Mouse (Mus musculus) testis, adult 2 months (tissue): ENCODE results near the gene Tbxas1. TPM values are rescaled to one million over a fixed set of nuclear protein-coding genes. Genes with fewer than 3 reads are reported as not detected.

ENCODE experiments used
- H3K27ac ChIP-seq: fragments of 200-500 bp; 2 replicates; pipeline ENCODE4 v1.5.1; 2012; ENCODE audit warnings: low read depth, low read length; ENCODE audit not compliant: control insufficient read depth, insufficient read depth
- H3K27me3 ChIP-seq: fragments of 200-500 bp; 2 replicates; pipeline ENCODE4 v1.6.1; 2012; ENCODE audit warnings: mild to moderate bottlenecking, low read length, moderate library complexity; ENCODE audit not compliant: control insufficient read depth, insufficient read depth
- H3K36me3 ChIP-seq: fragments of 200-500 bp; 2 replicates; pipeline ENCODE4 v1.6.1; 2012; ENCODE audit warnings: mild to moderate bottlenecking, low read length; ENCODE audit not compliant: control insufficient read depth, insufficient read depth
- H3K4me1 ChIP-seq: fragments of 200-500 bp; 2 replicates; pipeline ENCODE4 v1.6.1; 2012; ENCODE audit warnings: low read length; ENCODE audit not compliant: control insufficient read depth, insufficient read depth
- H3K4me3 ChIP-seq: fragments of 200-500 bp; 2 replicates; pipeline ENCODE4 v1.5.1; 2012; ENCODE audit warnings: low read depth, mild to moderate bottlenecking, low read length, moderate library complexity, mixed read lengths; ENCODE audit not compliant: control insufficient read depth
- CTCF ChIP-seq: fragments of 200-500 bp; IDR thresholded peaks from 2 replicates; pipeline ENCODE4 v1.5.1; 2012; ENCODE audit warnings: low read depth, mild to moderate bottlenecking, inconsistent platforms, low read length, moderate library complexity; ENCODE audit not compliant: control insufficient read depth, insufficient read depth, insufficient replicate concordance
- POLR2A ChIP-seq: fragments of 200-500 bp; IDR thresholded peaks from 2 replicates; pipeline ENCODE4 v1.6.1; 2012; ENCODE audit warnings: low read depth, mild to moderate bottlenecking, inconsistent platforms, low read length, moderate library complexity; ENCODE audit not compliant: control insufficient read depth
- polyA plus RNA-seq: library from polyadenylated mRNA; depleted of rRNA; stranded (reverse); fragments of >200 nt; gene quantifications from 2 replicates; pipeline ENCODE4 v1.2.3, GENCODE M21; 2012

Gene Tbxas1
- polyA plus RNA-seq, 1 experiment: 0.16 TPM

DNA sequence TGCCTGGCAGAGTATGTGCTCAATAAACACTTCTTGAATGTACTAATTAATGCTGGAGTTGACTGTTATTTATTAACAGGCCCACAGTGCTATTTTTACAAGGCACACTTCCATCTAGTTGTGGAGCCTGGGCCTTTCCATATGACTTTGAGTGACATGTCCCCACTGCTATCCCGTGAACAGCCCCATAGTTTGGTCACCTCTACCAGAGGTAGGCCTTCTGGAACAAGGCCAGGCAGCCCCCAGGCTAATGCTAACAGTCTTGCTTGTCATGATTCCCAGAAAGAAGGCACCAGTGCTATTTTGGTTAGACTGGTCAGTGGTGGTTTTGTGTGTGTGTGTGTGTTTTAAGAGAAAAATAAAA lies 98.9 kb downstream of the Tbxas1 start:
- H3K4me1 ChIP-seq: no peaks in the 10 kb centered on the region
- H3K36me3 ChIP-seq: no peaks in the 10 kb centered on the region
- H3K27ac ChIP-seq: no peak overlapping the region
- H3K27me3 ChIP-seq: no peaks in the 10 kb centered on the region
- TF ChIP-seq CTCF (no peak), POLR2A (no peak)
- no peak overlapping the region for H3K4me3 ChIP-seq

DNA sequence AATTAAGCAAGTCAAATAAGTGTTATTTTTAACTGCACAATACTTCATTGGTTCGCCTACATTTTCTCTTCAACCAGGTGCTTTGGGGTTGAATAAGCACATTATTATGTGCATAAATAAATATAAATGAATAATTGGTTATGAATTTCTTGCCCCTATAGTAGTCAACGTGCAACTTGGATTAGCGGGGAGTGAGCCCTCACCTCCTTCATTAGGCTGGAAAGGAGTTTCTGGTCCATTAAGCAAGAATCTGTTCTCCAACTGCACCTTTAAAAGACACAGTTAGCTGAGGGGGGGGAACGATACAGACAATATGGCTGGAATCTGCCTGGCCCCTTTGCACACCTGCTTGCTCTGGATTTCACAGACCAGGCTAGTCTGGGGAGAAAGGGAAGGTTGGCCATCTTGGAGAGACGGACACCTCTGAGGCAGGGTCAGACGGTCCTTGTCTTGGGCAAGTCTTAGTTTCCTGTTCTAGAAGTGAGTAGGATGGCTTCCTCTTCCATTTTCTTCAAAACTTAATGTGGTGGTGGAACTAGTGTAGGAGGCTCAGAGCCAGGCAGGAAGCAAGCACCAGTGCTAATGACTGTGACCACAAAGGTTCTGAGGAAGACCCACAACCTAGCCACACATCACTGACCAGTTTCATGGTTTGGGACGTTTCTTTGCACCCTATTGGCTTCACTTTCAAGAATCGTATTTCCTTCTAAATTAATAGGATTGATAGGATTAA lies 99.5 kb downstream of the Tbxas1 start:
- Histone ChIP-seq H3K27ac (no peak overlapping the region), H3K4me1 (no peaks in the 10 kb centered on the region), H3K4me3 (no peak overlapping the region), H3K27me3 (no peaks in the 10 kb centered on the region), H3K36me3 (no peaks in the 10 kb centered on the region)
- no peak for TF ChIP-seq POLR2A
- no peak for TF ChIP-seq CTCF

DNA sequence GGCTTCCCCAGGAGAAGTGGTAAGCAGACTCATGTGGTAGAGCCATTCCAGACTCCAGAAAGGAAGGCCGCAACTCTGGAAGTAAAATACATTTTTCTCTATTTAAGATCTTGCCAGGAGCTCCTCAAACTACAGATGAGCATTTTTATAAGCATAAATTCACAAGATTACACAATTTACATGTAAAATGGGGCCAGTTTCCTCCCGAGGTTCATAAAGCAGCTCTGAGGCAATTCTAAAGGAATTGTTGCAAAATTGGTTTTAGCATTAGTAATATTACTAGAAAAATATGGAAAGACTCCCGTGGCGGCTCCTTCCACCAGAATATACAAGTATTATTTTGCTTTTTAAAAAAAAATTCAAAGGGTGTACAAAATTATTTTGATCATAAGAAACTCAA lies 100.7 kb downstream of the Tbxas1 start:
- Histone ChIP-seq H3K4me3 (no peak overlapping the region), H3K27ac (no peak overlapping the region), H3K4me1 (no peaks in the 10 kb centered on the region), H3K27me3 (no peaks in the 10 kb centered on the region), H3K36me3 (no peaks in the 10 kb centered on the region)
- no peak for TF ChIP-seq CTCF
- no peak for TF ChIP-seq POLR2A

- TF ChIP-seq CTCF: no peak
- TF ChIP-seq POLR2A: no peak
- H3K4me3 ChIP-seq: no peak overlapping the region
- no peak overlapping the region for H3K27ac ChIP-seq
- H3K4me1 ChIP-seq: no peaks in the 10 kb centered on the region
- H3K27me3 ChIP-seq: no peaks in the 10 kb centered on the region
- H3K36me3 ChIP-seq: no peaks in the 10 kb centered on the region
These were observed 101.2 kb downstream of the Tbxas1 start for GRCm38 (mm10) chr6:38976355-38976754.

DNA sequence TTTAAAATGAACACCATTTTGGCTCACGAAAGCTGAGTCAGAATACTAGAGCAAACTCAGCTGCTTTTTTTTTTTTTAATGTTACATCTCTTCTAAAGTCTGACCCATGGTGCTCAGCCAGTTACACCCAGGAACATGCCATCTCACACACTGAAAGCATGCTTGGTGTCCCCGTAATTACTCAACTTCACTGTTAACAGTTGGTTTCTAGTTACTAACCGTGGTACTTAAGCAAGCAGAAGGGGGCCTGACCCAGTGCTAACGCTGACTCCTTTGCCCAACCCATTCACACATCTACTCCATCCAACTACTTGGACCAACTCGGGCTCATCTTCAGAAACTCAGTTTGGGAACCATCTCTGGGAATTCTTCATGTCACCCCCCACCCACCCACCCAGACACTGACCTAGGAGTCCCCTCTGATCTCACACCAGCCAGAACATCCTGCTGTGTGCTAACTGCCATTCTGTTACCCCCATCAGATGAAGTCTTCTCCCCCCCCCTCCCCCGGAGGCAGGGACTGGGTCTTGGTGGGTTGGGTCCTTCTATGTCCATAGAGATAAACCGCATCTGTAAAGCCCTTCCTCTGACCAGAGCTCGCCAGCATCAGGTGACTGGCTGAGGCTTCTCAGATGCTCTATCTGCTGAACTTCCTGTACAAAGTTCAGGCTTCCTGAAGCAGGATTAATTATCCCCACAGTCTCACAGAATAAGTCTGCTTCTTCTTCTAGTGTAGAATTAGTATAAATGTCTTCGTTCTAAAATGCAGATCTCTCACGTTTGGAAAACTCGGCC lies 105.9 kb downstream of the Tbxas1 start:
- H3K4me3 ChIP-seq: no peak overlapping the region
- no peak overlapping the region for H3K27ac ChIP-seq
- no peaks in the 10 kb centered on the region for H3K36me3 ChIP-seq
- TF ChIP-seq POLR2A (no peak), CTCF (no peak)
- H3K4me1 ChIP-seq: no peaks in the 10 kb centered on the region
- H3K27me3 ChIP-seq: no peaks in the 10 kb centered on the region

- no peaks in the 10 kb centered on the region for H3K4me1 ChIP-seq
These were observed 106.9 kb downstream of the Tbxas1 start for GRCm38 (mm10) chr6:38982071-38982470.

DNA sequence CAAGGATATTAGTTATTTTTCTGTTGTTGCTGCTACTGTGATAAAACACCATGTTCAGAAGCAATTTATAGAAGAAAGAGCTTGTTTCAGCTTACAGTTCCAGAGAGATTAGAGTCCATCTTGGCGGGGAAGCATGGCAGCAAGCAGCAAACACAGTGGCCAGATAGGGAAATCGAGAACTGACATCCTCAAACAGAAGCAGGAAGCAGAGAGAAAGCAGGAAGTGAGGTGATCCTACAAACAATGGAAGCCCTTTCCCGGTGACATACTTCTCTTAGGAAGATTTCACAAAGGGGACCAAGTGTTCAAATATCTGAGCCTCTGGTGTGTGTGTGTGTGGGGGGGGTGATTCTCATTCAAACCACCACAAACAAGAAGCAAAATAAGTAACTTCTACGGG lies 107.5 kb downstream of the Tbxas1 start:
- H3K27ac ChIP-seq: no peak overlapping the region
- H3K4me3 ChIP-seq: no peak overlapping the region
- H3K4me1 ChIP-seq: no peaks in the 10 kb centered on the region
- H3K27me3 ChIP-seq: no peaks in the 10 kb centered on the region
- TF ChIP-seq CTCF: no peak
- TF ChIP-seq POLR2A: no peak
- H3K36me3 ChIP-seq: no peaks in the 10 kb centered on the region

More at GRCm38 (mm10) chr6:38982071-38982470, 106.9 kb downstream of the Tbxas1 start:
- Histone ChIP-seq H3K36me3 (no peaks in the 10 kb centered on the region), H3K4me3 (no peak overlapping the region), H3K27me3 (no peaks in the 10 kb centered on the region), H3K27ac (no peak overlapping the region)
- no peak for TF ChIP-seq CTCF
- TF ChIP-seq POLR2A: no peak

GRCm38 (mm10) chr6:38983060-38983459 lies 107.9 kb downstream of the Tbxas1 start:
- no peaks in the 10 kb centered on the region for H3K36me3 ChIP-seq
- no peak overlapping the region for H3K27ac ChIP-seq
- no peak for TF ChIP-seq POLR2A
- TF ChIP-seq CTCF: no peak
- H3K4me1 ChIP-seq: no peaks in the 10 kb centered on the region
- H3K4me3 ChIP-seq: no peak overlapping the region
- no peaks in the 10 kb centered on the region for H3K27me3 ChIP-seq
